Mouse (Mus musculus) urinary bladder, adult 2 months (tissue): Measurements from ENCODE around the gene Tgfb2. TPM values are rescaled to one million over a fixed set of nuclear protein-coding genes. Genes with fewer than 3 reads are reported as not detected.

Source experiments
- DNase-seq: peaks from one replicate; pipeline ENCODE4 v3.0.0; 2022; ENCODE audit warnings: low spot score
- polyA plus RNA-seq: library from polyadenylated mRNA; depleted of rRNA; stranded (reverse); fragments of >200 nt; gene quantifications from 2 replicates; pipeline ENCODE4 v1.2.3, GENCODE M21; 2012; rRNA removed

The Tgfb2 gene
- 6.1 and 10.6 TPM in 2 replicates for polyA plus RNA-seq

DNA sequence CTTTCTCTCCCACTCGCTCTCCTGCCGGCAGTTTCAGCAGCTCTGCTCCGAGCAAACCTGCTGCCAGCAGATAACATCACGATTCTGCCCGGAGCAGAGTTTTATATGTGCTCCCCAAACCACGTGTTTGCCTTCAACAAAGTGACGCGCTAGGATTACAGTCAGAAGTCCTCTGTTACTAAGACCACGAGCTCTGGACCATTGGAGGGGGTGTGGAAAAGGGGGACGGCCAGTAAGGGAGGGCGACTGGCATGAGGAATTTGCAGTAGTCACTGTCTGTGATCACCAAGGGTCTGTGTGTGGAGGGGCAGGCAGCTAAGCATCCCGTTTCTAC is at the start of gene Tgfb2:
Tgfb2 (minus strand) TSS at position 75 of the 334 bp plus-strand sequence.
- DNase-seq, result no peak

- DNase-seq, result no peak
Measured at GRCm38 (mm10) chr1:186749675-186750283, 44.0 kb upstream of the Tgfb2 start.

- peak; percentile 79 for DNase-seq
Measured at GRCm38 (mm10) chr1:186748724-186749653, 43.2 kb upstream of the Tgfb2 start, which contains the start of gene Rrp15. TSS of gene Rrp15 (minus strand) at chr1:186749358.

GRCm38 (mm10) chr1:186739828-186740227 is 34.0 kb upstream of the Tgfb2 start:
- DNase-seq, result no peak

GRCm38 (mm10) chr1:186735537-186735936 is 29.7 kb upstream of the Tgfb2 start:
- no peak for DNase-seq

DNA sequence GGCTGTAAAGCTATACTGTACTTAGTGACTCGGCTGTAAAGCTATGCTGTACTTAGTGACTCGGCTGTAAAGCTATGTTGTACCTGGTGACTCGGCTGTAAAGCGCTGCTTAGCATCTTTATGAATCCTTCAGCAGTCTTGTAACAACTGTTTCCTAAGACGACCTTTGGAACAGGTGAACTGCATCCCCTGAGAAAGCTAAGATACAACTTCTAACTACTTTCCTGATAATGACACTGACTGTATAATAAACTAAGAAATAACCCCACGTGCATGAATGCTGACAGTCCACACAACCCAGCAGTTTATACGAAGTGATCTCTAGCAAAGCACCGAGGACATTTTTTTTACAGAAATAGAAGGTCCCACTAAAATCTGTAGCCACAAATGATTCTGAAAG is 27.3 kb upstream of the Tgfb2 start:
- no peak for DNase-seq

DNA sequence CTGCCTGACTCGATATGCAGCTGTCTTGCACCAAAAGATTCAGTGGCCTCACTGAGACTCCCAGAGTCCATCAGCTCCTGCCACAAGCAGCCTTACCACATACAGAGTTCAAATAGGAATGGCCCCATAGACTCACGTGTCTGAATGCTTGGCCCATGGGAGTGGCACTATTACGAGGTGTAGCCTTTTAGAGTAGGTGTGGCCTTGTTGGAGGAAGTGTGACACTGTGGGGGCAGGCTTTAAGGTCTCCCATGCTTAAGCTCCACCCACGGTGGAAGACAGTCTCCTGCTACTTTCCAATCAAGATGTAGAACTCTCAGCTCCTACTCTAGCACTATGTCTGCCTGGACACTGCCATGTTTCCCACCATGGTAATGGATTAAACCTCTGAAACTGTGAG is 23.0 kb upstream of the Tgfb2 start:
- DNase-seq, result no peak

GRCm38 (mm10) chr1:186726117-186726516 is 20.3 kb upstream of the Tgfb2 start:
- DNase-seq, result no peak

GRCm38 (mm10) chr1:186722299-186722698 is 16.5 kb upstream of the Tgfb2 start:
- no peak for DNase-seq

DNA sequence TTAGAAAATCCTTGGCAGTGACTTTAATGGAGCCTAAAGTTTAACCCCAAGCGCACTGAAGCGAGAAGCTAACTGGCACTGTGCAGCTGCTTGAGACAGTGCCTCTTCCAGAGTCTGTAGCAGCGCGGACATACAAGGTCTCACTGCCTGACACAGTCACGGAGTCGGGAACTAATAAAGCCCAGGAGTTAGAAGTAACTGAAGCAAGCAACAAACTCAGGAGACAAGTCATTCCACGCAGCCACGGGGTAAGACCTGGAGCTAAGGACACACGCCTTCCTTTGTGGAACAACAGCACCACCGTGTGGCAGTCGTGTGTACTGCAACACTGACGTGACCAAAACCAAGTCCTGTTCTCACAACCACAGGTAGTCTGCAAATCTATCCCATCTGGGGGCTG is 16.1 kb upstream of the Tgfb2 start:
- DNase-seq, result peak; percentile 72

- DNase-seq, result no peak
Measured at GRCm38 (mm10) chr1:186721166-186721565, 15.4 kb upstream of the Tgfb2 start.

- DNase-seq, result no peak
Measured at GRCm38 (mm10) chr1:186719708-186720107, 13.9 kb upstream of the Tgfb2 start.

GRCm38 (mm10) chr1:186718881-186719280 is 13.1 kb upstream of the Tgfb2 start:
- DNase-seq, result no peak

GRCm38 (mm10) chr1:186714980-186715896 is 9.4 kb upstream of the Tgfb2 start:
- DNase-seq, result no peak

- DNase-seq, result no peak
Measured at GRCm38 (mm10) chr1:186714215-186714614, 8.4 kb upstream of the Tgfb2 start.

- no peak for DNase-seq
Measured at GRCm38 (mm10) chr1:186712802-186713471, 7.1 kb upstream of the Tgfb2 start.

- DNase-seq, result peak; percentile 53
Measured at GRCm38 (mm10) chr1:186705203-186705914, 430 bp downstream of the Tgfb2 start.

DNA sequence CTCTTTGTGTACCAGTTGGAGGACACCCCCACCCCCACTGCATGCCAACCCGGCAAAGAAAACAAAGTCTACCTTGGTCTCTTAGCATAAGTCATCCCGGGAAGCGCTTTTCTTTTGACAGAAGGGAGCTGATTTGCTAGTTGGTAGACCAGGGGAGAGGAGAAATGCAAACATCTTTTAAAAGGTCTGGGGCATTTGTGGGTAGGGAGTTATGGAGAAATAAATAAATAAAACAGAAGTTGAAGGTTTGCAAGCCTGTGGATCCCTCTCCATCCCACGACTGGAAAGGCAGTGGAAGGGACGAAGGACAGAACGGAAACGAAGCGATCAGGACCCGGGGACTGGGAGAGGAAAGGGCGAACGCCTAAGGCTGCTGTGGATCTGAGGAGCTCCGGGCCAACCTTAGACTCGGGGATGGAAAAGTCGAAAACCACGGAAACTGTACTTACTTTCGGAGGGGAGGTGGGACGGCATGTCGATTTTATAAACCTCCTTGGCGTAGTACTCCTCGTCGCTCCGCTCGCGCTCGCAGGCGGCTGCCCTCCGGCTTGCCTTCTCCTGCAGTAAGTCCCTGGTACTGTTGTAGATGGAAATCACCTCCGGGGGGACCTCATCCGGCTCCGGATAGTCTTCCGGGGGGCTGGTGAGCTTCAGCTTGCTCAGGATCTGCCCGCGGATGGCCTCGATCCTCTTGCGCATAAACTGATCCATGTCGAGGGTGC is 1.6 kb downstream of the Tgfb2 start:
- DNase-seq, result peak; percentile 35

DNA sequence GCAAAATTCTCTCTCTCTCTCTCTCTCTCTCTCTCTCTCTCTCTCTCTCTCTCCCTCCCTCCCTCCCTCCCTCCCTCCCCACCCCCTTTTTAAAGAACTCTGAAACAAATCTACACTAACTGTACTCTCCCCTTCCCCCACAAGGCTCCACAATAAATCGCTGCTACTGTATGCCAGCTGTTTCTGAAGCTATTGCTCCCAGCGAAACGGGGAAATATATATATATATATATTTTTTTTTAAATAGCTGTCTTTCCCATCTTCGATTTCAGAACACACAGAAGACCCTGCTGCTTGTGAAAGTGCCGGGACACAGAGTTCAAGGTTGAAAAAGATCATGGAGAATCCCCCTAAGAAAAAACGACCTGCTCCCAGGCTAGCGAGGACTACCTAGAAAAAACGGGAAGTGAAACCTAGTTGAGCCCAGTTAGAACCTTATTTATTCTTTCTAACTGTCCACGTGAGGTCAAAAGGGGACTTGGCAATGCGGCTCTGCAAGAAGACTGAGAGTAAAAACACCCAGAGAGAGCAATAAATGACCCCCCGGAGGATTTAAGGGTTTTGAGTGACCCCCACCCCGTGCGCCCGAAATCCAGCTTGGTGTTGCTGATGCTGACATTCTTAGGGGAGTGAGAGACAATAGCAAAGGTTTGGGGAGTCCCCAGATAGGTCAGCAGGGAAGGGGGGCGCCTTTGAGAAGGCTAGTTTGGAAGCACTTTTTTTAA is 2.4 kb downstream of the Tgfb2 start:
- DNase-seq, result no peak
